Mouse (Mus musculus): ENCODE data around the gene Zfp710. TPM values are rescaled to one million over a fixed set of nuclear protein-coding genes. Genes with fewer than 3 reads are reported as not detected.
A peak's percentile ranks its signal among the peaks of the same experiment; 100 is the strongest.
"Not testable (repeated sequence)": the region's sequence is repeated elsewhere in the genome, so short reads cannot be mapped to it uniquely, and the experiment has no call there.

Zfp710 gene
- polyA plus RNA-seq (2014; fragmentation: Nextera tagmentation; extraction: Ambion mirVana), result 17.0 and 17.7 TPM in 2 replicates

GRCm38 (mm10) chr7:80024521-80025390 lies at the start of gene Zfp710:
Zfp710 (plus strand) TSS chr7:80024814.
- no peaks in the 10 kb centered on the region for H3K9me3 ChIP-seq (ENCODE audit: control insufficient read depth, low read length)
- peak within 1 kb of the TSS; percentile 95 for H3K27ac ChIP-seq (replicated peaks; ENCODE audit: low read depth, low read length)
- under 1% methylated on average over 42 of the region's 42 CpGs for WGBS
- H3K27me3 ChIP-seq (ENCODE audit: control insufficient read depth, insufficient read depth, low read length), result no peaks in the 10 kb centered on the region
- H3K4me2 ChIP-seq (ENCODE audit: low read length), result peak within 1 kb of the TSS; percentile 88
- H3K4me3 ChIP-seq (replicated peaks; ENCODE audit: low read depth, low read length), result peak within 1 kb of the TSS; percentile 76
- ATAC-seq (ENCODE audit: low FRiP score, low TSS enrichment) (peak; percentile 77), DNase-seq (peak; percentile 77)
- H3K36me3 ChIP-seq (ENCODE audit: control insufficient read depth, insufficient read depth, low read length), result no peaks in the 10 kb centered on the region
- peak within 1 kb of the TSS; percentile 96 for H3K9ac ChIP-seq (replicated peaks; ENCODE audit: low read length)
- H3K4me1 ChIP-seq (ENCODE audit: control insufficient read depth, insufficient read depth, low read length), result peaks cover 24% of the 10 kb centered on the region

- Histone ChIP-seq H3K4me2 (ENCODE audit: low read length) (no peak overlapping the region), H3K4me3 (replicated peaks; ENCODE audit: low read depth, low read length) (no peak overlapping the region), H3K36me3 (ENCODE audit: control insufficient read depth, insufficient read depth, low read length) (no peaks in the 10 kb centered on the region), H3K4me1 (ENCODE audit: control insufficient read depth, insufficient read depth, low read length) (no peaks in the 10 kb centered on the region), H3K27ac (replicated peaks; ENCODE audit: low read depth, low read length) (no peak overlapping the region), H3K27me3 (ENCODE audit: control insufficient read depth, insufficient read depth, low read length) (no peaks in the 10 kb centered on the region), H3K9me3 (ENCODE audit: control insufficient read depth, low read length) (no peaks in the 10 kb centered on the region), H3K9ac (replicated peaks; ENCODE audit: low read length) (no peak overlapping the region)
- DNase-seq, result no peak
- 91% methylated on average over 2 of the region's 2 CpGs for WGBS
- no peak for ATAC-seq (ENCODE audit: low FRiP score, low TSS enrichment)
Measured at GRCm38 (mm10) chr7:79975316-79975715, 49.3 kb upstream of the Zfp710 start.

GRCm38 (mm10) chr7:79986717-79987116 lies 37.9 kb upstream of the Zfp710 start:
- Histone ChIP-seq H3K4me2 (ENCODE audit: low read length) (no peak overlapping the region), H3K9me3 (ENCODE audit: control insufficient read depth, low read length) (no peaks in the 10 kb centered on the region), H3K27ac (replicated peaks; ENCODE audit: low read depth, low read length) (no peak overlapping the region), H3K4me1 (ENCODE audit: control insufficient read depth, insufficient read depth, low read length) (no peaks in the 10 kb centered on the region), H3K4me3 (replicated peaks; ENCODE audit: low read depth, low read length) (no peak overlapping the region), H3K27me3 (ENCODE audit: control insufficient read depth, insufficient read depth, low read length) (no peaks in the 10 kb centered on the region), H3K9ac (replicated peaks; ENCODE audit: low read length) (no peak overlapping the region), H3K36me3 (ENCODE audit: control insufficient read depth, insufficient read depth, low read length) (no peaks in the 10 kb centered on the region)
- ATAC-seq (ENCODE audit: low FRiP score, low TSS enrichment) (no peak), DNase-seq (no peak)
- 86% methylated on average over 7 of the region's 7 CpGs for WGBS

GRCm38 (mm10) chr7:79987745-79988144 lies 36.9 kb upstream of the Zfp710 start:
- Histone ChIP-seq H3K9me3 (ENCODE audit: control insufficient read depth, low read length) (no peaks in the 10 kb centered on the region), H3K4me3 (replicated peaks; ENCODE audit: low read depth, low read length) (no peak overlapping the region), H3K4me1 (ENCODE audit: control insufficient read depth, insufficient read depth, low read length) (no peaks in the 10 kb centered on the region), H3K9ac (replicated peaks; ENCODE audit: low read length) (no peak overlapping the region), H3K27me3 (ENCODE audit: control insufficient read depth, insufficient read depth, low read length) (no peaks in the 10 kb centered on the region), H3K4me2 (ENCODE audit: low read length) (no peak overlapping the region), H3K27ac (replicated peaks; ENCODE audit: low read depth, low read length) (no peak overlapping the region), H3K36me3 (ENCODE audit: control insufficient read depth, insufficient read depth, low read length) (no peaks in the 10 kb centered on the region)
- ATAC-seq (ENCODE audit: low FRiP score, low TSS enrichment) (no peak), DNase-seq (no peak)
- 72% methylated on average over 3 of the region's 3 CpGs for WGBS

GRCm38 (mm10) chr7:79988466-79988865 lies 36.1 kb upstream of the Zfp710 start:
- not testable (repeated sequence) for H3K9ac ChIP-seq (replicated peaks; ENCODE audit: low read length); H3K4me2 ChIP-seq (ENCODE audit: low read length); H3K36me3 ChIP-seq (ENCODE audit: control insufficient read depth, insufficient read depth, low read length); H3K4me3 ChIP-seq (replicated peaks; ENCODE audit: low read depth, low read length); DNase-seq; H3K27ac ChIP-seq (replicated peaks; ENCODE audit: low read depth, low read length); H3K9me3 ChIP-seq (ENCODE audit: control insufficient read depth, low read length); H3K4me1 ChIP-seq (ENCODE audit: control insufficient read depth, insufficient read depth, low read length); ATAC-seq (ENCODE audit: low FRiP score, low TSS enrichment); H3K27me3 ChIP-seq (ENCODE audit: control insufficient read depth, insufficient read depth, low read length)
- WGBS, result 100% methylated on average over 1 of the region's 1 CpGs

GRCm38 (mm10) chr7:79994476-79994875 lies 30.1 kb upstream of the Zfp710 start:
- H3K4me1 ChIP-seq (ENCODE audit: control insufficient read depth, insufficient read depth, low read length), result no peaks in the 10 kb centered on the region
- ATAC-seq (ENCODE audit: low FRiP score, low TSS enrichment), result no peak
- H3K9ac ChIP-seq (replicated peaks; ENCODE audit: low read length), result no peak overlapping the region
- 28% methylated on average over 8 of the region's 8 CpGs for WGBS
- no peak overlapping the region for H3K27ac ChIP-seq (replicated peaks; ENCODE audit: low read depth, low read length)
- no peaks in the 10 kb centered on the region for H3K36me3 ChIP-seq (ENCODE audit: control insufficient read depth, insufficient read depth, low read length)
- H3K4me3 ChIP-seq (replicated peaks; ENCODE audit: low read depth, low read length), result no peak overlapping the region
- H3K9me3 ChIP-seq (ENCODE audit: control insufficient read depth, low read length), result no peaks in the 10 kb centered on the region
- no peak overlapping the region for H3K4me2 ChIP-seq (ENCODE audit: low read length)
- no peaks in the 10 kb centered on the region for H3K27me3 ChIP-seq (ENCODE audit: control insufficient read depth, insufficient read depth, low read length)
- peak; percentile 57 for DNase-seq

GRCm38 (mm10) chr7:79997761-79998160 lies 26.9 kb upstream of the Zfp710 start:
- WGBS, result 82% methylated on average over 1 of the region's 1 CpGs
- DNase-seq (no peak), ATAC-seq (ENCODE audit: low FRiP score, low TSS enrichment) (no peak)
- Histone ChIP-seq H3K4me3 (replicated peaks; ENCODE audit: low read depth, low read length) (no peak overlapping the region), H3K36me3 (ENCODE audit: control insufficient read depth, insufficient read depth, low read length) (no peaks in the 10 kb centered on the region), H3K27me3 (ENCODE audit: control insufficient read depth, insufficient read depth, low read length) (no peaks in the 10 kb centered on the region), H3K4me1 (ENCODE audit: control insufficient read depth, insufficient read depth, low read length) (no peaks in the 10 kb centered on the region), H3K9me3 (ENCODE audit: control insufficient read depth, low read length) (no peaks in the 10 kb centered on the region), H3K4me2 (ENCODE audit: low read length) (no peak overlapping the region), H3K27ac (replicated peaks; ENCODE audit: low read depth, low read length) (no peak overlapping the region), H3K9ac (replicated peaks; ENCODE audit: low read length) (no peak overlapping the region)

GRCm38 (mm10) chr7:80002353-80003055 lies 22.1 kb upstream of the Zfp710 start:
- H3K36me3 ChIP-seq (ENCODE audit: control insufficient read depth, insufficient read depth, low read length), result no peaks in the 10 kb centered on the region
- H3K9ac ChIP-seq (replicated peaks; ENCODE audit: low read length), result no peak overlapping the region
- no peaks in the 10 kb centered on the region for H3K9me3 ChIP-seq (ENCODE audit: control insufficient read depth, low read length)
- no peaks in the 10 kb centered on the region for H3K4me1 ChIP-seq (ENCODE audit: control insufficient read depth, insufficient read depth, low read length)
- H3K4me2 ChIP-seq (ENCODE audit: low read length), result no peak overlapping the region
- ATAC-seq (ENCODE audit: low FRiP score, low TSS enrichment), result no peak
- 76% methylated on average over 11 of the region's 11 CpGs for WGBS
- no peak overlapping the region for H3K4me3 ChIP-seq (replicated peaks; ENCODE audit: low read depth, low read length)
- no peak overlapping the region for H3K27ac ChIP-seq (replicated peaks; ENCODE audit: low read depth, low read length)
- DNase-seq, result peak; percentile 20
- no peaks in the 10 kb centered on the region for H3K27me3 ChIP-seq (ENCODE audit: control insufficient read depth, insufficient read depth, low read length)
